Mouse (Mus musculus): ENCODE results near the gene Usp8.
A peak's percentile ranks its signal among the peaks of the same experiment; 100 is the strongest.

Gene Usp8

GRCm38 (mm10) chr2:126740314-126740713 lies 33.2 kb downstream of the Usp8 start:
- no peak for DNase-seq (ENCODE audit: low spot score in 2 of 2)

DNA sequence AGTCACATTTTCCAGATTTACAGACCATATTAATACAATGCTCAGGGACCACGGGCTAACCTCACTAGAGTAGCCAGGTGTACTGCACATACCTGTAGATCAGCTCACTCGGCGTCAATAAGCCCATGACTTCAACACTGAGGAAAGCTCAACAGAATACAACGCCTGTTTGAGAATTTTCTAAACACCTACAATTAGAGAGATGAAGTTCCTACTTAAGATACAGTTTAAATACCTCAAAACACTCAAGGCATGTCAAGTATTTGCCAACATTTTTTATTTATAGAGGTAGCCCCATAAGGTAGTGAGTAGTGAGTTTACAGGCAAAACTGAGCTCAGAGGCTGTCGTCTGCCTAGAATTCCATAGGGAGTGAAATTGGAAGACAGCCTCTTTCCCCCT lies 36.3 kb downstream of the Usp8 start:
- no peak for DNase-seq (ENCODE audit: low spot score in 2 of 2)

DNA sequence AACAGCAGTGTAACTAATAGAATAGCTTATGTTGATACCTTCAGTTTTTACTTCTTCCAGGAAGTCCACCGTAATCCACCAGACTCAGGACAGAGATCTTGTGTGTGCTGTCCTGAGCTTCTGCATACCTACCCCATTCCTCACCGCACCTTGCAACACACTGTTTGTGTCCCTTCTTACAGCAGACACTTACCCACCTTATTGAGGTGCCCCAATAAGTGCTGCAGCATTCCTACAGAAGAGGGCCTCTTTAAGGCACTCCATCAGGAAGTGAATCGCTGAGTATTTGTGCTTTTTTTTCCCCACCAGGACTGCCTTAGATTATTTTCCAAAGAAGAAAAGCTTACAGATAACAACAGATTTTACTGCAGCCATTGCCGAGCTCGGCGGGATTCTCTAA lies 48.5 kb downstream of the Usp8 start:
- no peak for DNase-seq (ENCODE audit: low spot score in 2 of 2)

- no peak for DNase-seq (ENCODE audit: low spot score in 2 of 2)
Measured at GRCm38 (mm10) chr2:126759351-126759750, 52.2 kb downstream of the Usp8 start.

- no peak for DNase-seq (ENCODE audit: low spot score in 2 of 2)
Measured at GRCm38 (mm10) chr2:126765867-126766582, 58.9 kb downstream of the Usp8 start.

DNA sequence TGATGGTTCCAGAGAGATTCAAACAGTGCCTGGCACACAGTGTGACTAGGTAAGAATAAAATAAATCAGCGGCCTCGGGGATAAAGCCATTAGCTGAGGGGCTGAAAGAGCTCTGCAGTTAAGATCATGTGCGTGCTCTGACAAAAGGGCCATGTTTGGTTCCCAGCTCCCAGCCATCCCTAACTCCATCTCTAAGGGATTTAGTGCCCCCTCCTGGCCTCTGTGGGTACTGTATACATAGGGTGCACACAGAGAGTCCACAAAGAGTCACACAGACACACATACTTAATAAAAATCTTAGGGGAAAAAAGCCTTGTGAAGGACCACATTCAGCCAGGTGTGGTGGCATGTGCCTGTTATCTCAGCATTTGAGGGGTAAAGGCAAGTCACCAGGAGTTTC lies 60.5 kb downstream of the Usp8 start:
- no peak for DNase-seq (ENCODE audit: low spot score in 2 of 2)

GRCm38 (mm10) chr2:126768194-126768593 lies 61.1 kb downstream of the Usp8 start:
- no peak for DNase-seq (ENCODE audit: low spot score in 2 of 2)

DNA sequence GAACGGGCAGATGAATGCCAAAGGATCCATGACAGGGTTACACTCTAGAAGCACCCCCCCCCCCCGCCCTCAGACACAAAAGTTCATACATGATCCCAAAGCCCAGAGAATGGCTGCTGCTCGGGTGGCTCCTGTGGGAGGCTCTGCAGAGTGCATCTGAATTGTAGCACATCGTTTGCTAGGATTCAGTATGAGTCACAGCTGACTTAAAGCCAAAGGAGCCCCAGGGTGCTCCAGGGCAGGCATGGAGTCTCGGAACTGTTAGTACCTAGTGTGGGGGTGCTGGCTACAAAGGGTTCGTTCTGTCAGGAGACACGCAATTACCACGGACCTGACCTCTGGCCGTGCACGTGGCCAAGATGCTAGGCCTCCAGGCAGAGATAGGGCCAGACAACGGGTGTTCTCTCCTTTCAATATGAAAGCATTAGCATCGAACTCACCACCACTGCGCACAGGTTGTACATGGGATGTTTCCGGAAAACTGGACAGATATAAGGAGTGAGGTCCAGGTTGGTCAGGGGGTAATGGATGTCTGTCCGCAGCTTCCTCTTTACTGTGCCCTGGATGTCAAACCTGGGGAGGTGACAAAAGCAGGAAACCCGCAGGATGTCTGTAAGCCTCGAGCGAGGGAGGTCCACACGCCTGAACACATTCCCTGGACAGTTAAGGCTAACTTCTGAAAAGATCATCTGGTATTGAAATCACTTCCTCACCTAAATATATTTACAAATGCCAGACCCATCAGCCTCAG lies 62.5 kb downstream of the Usp8 start:
- DNase-seq (ENCODE audit: low spot score in 2 of 2), result no peak

- DNase-seq (ENCODE audit: low spot score in 2 of 2), result no peak
Measured at GRCm38 (mm10) chr2:126772217-126772616, 65.1 kb downstream of the Usp8 start.

GRCm38 (mm10) chr2:126775951-126776350 lies 68.8 kb downstream of the Usp8 start:
- no peak for DNase-seq (ENCODE audit: low spot score in 2 of 2)

DNA sequence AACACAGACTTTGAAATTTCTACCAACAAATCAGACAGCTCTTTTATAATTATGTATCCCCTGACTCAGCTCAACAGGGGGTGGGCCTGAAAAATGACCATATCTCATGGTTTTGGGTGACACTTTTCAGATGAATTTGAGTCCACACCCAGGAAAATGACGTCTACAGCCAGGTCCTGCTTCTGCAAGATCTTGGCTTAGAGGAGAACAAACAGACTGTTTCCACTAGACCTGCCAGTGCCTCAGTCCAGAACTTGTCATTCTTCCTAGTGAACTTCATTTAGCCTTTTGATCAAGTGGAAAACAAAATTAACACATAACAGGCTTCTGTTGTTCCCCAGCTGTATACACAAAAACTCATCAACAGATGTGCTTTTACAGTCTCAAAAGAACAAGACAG lies 69.3 kb downstream of the Usp8 start:
- no peak for DNase-seq (ENCODE audit: low spot score in 2 of 2)

GRCm38 (mm10) chr2:126778806-126779205 lies 71.7 kb downstream of the Usp8 start:
- DNase-seq (ENCODE audit: low spot score in 2 of 2), result no peak

DNA sequence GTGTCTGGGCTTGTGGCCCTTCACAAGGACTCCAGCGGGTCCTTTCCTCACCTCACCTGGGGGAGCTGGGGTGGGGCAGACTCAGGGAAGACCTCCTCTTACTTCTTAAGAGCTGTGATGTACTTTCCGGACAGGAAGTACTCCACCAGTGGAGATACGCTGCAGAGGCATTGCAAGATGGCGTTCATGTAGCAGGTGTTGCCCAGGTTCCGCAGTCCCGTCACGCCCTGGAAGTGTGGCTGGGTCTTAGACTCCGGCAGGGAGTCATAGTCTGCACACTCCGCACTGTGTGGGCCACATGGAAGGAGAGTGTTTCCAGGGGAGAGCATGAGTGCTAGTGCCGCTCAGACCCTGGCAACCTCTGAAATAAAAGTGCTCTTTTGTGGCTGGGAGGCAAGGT lies 73.2 kb downstream of the Usp8 start:
- DNase-seq (ENCODE audit: low spot score in 2 of 2), result no peak

GRCm38 (mm10) chr2:126781478-126781877 lies 74.3 kb downstream of the Usp8 start:
- no peak for DNase-seq (ENCODE audit: low spot score in 2 of 2)

DNA sequence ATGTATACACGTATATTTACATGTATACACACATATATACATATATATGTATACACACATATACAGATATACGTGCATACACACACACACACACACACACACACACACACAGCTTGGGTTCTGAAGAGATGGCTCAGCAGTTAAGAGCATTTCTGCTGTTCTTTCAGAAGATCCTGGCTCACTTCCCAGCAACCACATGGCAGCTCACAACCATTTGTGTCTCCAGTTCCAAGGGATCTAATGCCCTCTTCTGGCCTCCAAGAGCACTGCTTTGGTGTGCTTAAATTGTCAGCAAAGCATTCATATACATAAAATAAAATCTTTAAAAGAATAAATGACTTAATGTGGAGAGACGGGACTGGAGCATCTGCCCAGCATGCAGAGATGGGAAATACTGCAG lies 75.3 kb downstream of the Usp8 start:
- DNase-seq (ENCODE audit: low spot score in 2 of 2), result peak; percentile 13 to 64

DNA sequence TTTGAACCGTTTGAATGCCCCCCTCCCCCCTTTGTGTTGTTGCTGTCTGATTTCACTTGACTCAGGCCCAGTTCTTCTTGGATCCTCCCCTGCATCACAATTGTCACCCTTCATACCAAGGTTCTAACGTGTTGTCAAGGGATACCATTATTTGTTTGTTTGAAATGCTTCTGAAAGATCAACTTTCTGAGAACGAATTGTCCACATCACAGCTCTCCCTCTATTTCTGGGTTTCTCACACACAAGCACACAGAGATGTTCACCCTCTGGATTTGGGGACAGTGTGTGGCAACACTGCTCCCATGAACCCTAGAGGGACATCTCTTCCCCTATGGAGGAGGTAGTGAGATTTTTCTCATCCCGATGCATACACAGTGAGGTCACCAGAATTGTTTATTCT lies 76.2 kb downstream of the Usp8 start, which contains the start of gene Usp50:
TSS of gene Usp50 (minus strand) at position 101 of the 400 bp plus-strand sequence.
- no peak for DNase-seq (ENCODE audit: low spot score in 2 of 2)

DNA sequence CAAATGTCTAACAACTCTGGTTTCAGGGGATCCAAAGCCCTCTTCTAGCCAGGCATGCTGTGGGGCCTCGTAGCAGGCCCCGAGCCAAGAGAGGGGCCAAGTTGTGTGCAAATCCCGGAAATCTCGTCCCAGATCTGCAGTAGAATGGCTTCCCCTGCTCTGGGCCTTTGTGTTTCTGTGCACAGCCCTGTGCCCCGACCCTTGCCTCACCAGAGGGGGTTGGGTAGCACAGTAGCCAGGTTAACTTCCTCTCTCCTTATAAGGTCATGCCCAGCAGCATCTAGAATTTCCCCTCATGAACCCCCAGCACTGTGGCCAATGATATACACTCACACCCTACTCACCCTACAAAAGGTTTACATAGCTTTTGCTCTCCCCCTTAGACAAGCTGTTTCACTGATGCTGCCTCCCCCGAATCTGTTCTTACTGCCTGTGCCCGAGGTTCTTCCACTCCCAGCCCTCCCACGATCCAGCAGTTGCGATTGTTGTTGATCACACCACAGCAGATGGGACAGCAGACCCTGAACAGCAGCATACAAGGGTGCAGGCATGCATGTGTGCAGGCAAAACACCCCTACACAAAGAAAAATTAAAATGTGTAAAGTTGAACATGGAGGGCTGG lies 80.7 kb downstream of the Usp8 start:
- DNase-seq (ENCODE audit: low spot score in 2 of 2), result no peak

DNA sequence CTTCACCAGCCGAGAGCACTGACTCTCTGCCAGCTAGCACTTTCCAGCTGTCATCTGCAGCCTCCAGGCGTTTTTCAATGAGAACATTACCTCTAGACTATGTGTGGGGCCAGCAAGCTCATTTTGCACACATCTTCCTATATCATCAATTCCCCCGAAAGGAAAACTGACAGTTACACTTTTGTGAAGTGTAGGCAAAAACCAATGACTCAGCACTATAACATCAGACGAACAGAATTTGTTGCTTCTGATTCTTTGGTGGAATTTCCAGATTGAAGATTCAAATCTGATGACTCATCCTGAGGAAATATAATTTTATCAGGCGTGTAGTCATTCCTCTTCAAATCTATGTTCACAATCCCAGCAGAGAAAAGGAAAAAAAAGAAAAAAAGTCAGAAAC lies 85.5 kb downstream of the Usp8 start:
- DNase-seq (ENCODE audit: low spot score in 2 of 2), result no peak

GRCm38 (mm10) chr2:126795708-126796107 lies 88.6 kb downstream of the Usp8 start:
- no peak for DNase-seq (ENCODE audit: low spot score in 2 of 2)

- DNase-seq (ENCODE audit: low spot score in 2 of 2), result no peak
Measured at GRCm38 (mm10) chr2:126798455-126798854, 91.3 kb downstream of the Usp8 start.

- DNase-seq (ENCODE audit: low spot score in 2 of 2), result no peak
Measured at GRCm38 (mm10) chr2:126801980-126802379, 94.9 kb downstream of the Usp8 start.

Data from urinary bladder, postnatal 36 days (tissue).